Mouse (Mus musculus): Measurements from ENCODE around the gene Stx6.

The Stx6 gene

DNA sequence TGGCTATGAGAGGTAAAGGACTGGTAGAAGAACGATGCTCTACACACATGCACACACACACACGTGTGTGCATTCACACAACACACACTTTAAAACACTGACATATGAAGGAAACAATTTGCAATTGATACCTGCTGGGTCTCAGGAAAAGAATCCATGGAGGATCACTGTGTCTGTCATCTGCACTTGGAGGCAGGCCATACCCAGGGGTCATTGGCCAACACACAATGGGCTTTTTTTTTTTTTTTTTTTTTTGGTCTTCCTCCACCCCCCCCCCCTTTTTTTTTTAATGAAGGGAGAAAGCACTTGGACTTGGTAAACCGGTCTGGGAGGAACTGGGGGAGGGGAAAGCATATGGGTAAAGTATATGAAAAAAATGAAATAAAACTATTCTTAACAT is 49.3 kb downstream of the Stx6 start:
- no peak for DNase-seq (ENCODE audit: low spot score in 2 of 2)

- no peak for DNase-seq (ENCODE audit: low spot score in 2 of 2)
Measured at GRCm38 (mm10) chr1:155210011-155210763, 51.7 kb downstream of the Stx6 start.

GRCm38 (mm10) chr1:155211017-155211416 is 52.5 kb downstream of the Stx6 start:
- no peak for DNase-seq (ENCODE audit: low spot score in 2 of 2)

DNA sequence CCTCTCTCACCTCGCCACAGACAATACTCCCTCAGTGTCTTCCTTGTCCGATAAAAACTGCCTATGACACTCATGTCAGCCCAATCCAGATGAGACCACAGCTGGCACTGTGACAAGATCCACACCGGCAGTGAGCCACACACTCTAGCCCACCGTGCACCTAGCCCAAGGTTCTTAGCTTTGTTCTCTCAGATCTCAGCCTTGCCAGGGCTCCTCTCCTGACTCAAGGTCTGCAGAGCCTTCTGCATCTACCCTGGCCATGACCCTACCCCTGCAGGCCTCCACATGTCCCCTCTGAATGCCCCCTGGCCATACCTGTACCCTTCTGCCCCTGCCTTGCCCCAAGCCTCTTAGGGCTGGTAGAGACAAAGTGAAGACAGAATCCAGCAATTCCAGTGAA is 53.6 kb downstream of the Stx6 start:
- DNase-seq (ENCODE audit: low spot score in 2 of 2), result no peak

DNA sequence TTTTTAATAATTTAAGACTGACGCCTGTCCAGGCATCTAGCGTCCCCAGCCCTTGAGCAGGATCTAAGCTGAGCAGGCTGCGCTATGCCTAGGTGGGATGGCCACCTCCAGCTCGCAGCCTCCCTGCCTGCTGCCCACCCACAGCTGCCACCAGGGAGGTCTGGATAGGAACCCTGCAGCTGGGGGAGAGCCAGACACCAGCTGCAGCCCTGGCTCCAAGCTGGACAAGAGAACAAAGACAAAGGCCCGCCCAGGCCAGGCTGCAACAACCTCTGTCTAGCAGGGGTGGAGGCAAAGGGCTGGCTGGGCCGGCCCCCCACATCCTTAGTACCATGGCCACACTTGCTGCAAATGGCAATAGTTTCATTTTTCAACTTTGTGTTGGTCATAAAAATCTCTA is 54.0 kb downstream of the Stx6 start:
- DNase-seq (ENCODE audit: low spot score in 2 of 2), result no peak

DNA sequence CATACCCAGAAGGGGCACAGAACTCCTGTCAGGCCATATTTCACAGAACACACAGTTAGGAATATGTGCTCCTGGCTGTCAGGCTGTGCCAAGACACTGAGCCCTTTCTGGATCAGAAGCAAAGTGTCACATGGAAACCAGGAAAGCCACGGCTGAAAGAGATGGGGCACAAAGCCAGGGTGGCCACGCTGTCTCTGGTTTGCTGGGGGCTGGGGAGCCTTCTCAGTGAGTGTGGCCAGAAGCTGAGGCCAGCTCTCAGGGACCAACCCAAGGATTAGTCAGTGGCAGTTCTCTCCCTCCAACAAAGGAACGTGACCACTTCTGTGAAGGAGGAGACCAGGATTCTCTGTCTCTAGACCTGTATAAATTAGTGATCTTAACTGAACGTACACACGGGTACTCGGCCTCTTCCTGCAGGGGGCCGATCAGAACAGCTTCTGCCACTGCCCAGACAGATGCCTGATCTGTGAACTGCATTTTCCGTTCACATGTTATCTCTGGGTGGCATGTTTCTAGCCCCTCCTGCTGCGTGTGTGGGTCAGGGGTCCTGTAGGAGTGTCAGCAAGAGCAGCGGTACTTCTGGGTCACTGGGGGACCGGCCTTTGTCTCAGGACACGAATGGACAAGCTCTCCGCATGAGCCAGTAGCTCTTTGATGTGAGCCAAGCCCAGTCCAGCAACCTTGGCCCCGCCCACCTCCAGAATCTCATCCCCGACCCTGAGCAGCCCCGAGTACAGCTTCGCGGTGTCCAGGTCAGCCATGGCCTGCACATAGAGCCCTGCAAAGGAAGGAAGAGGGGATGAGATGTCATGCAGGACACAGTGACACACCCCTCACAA is 54.6 kb downstream of the Stx6 start:
- no peak for DNase-seq (ENCODE audit: low spot score in 2 of 2)

- no peak for DNase-seq (ENCODE audit: low spot score in 2 of 2)
Measured at GRCm38 (mm10) chr1:155213912-155214311, 55.4 kb downstream of the Stx6 start.

DNA sequence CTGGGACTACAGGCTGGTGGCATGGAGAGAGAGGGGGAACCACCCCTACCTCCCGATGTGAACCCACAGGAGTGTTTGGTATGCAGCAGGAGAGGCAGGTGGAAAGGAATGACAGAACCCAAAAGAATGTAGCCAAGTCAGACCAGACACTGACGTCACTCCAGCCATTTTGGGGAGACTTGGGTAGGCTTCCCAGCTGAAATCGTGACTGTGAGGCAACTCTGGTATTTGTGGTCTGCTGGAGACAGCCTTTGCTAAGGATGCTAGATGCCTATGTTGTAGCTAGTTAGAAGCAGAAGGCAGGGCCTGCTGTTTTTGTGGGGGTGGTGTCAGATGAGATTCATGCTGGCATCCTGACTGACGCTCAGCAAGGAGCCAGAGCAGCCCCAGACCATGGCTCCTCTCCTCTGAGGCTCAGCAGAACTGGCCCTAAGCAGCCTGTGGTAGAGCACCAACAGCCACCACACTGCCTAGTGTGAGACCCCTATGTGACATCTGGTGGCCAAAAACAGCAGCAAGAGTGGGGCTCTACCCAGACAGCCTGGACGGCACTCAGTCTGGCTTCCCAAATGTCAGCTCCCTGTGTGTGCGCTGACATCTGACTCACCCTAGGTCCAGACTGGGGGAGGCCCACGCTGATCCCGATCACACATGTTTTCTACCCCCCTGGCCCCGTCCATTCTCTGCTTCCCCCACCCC is 56.7 kb downstream of the Stx6 start:
- no peak for DNase-seq (ENCODE audit: low spot score in 2 of 2)

GRCm38 (mm10) chr1:155216313-155216712 is 57.8 kb downstream of the Stx6 start:
- DNase-seq (ENCODE audit: low spot score in 2 of 2), result no peak

DNA sequence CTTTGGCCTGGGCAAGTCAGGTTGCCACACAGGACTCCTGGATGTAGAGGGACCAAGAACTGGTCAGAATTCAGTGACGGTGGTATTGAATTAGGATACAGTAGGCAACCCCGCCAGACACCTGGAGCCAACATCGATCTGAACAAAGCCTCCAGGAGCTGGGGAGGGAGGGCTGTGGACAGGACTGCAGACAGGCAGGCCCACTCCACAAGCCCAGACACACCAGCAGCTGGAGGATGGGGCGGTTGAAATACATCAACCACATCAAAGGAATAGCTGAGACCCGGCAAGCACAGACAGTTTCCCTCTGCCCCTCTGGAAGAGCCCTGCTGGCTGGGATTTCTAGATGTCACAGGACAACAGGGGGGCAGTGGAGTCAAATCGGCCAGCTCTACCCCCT is 58.3 kb downstream of the Stx6 start:
- DNase-seq (ENCODE audit: low spot score in 2 of 2), result no peak

DNA sequence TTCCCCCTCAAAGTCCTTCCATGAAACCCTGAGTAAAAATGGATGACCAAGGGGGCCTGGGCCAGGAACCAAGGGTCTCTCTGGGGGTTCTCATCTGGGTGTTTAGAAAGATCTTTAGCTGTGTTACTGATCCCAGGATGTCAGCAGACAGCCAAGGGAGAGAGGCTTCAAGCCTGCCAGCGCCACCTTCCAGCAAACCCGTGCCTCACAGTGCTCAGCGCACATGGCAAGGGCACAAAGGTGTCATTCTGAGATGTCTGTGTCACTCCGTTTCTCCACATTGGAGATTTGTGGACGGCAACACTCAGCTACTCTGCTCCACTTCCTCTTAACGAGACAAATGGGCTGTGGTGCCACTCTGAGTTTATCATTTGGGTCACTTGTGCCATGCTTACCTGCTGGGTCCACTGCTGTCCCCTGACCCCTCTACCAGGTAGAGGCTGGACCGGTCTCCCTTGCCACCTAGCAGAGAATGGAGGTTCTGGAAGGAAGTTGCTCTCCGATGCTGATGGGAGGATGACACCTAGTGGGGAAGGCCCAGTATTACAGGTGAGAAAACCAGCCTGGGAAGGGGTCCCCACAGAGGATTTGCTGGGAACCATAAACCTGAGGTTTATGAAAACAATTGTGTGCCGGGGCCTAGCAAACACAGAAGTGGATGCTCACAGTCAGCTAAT is 59.5 kb downstream of the Stx6 start:
- peak in 1 of 2 experiments; percentile 50 for DNase-seq (ENCODE audit: low spot score in 2 of 2)

GRCm38 (mm10) chr1:155218924-155219323 is 60.4 kb downstream of the Stx6 start:
- no peak for DNase-seq (ENCODE audit: low spot score in 2 of 2)

GRCm38 (mm10) chr1:155222101-155222669 is 63.7 kb downstream of the Stx6 start:
- no peak for DNase-seq (ENCODE audit: low spot score in 2 of 2)

GRCm38 (mm10) chr1:155223036-155223435 is 64.5 kb downstream of the Stx6 start:
- no peak for DNase-seq (ENCODE audit: low spot score in 2 of 2)

GRCm38 (mm10) chr1:155223849-155224554 is 65.5 kb downstream of the Stx6 start:
- DNase-seq (ENCODE audit: low spot score in 2 of 2), result peak; percentile 57 to 74

GRCm38 (mm10) chr1:155229464-155230411 is 71.2 kb downstream of the Stx6 start:
- DNase-seq (ENCODE audit: low spot score in 2 of 2), result no peak

GRCm38 (mm10) chr1:155232385-155232784 is 73.9 kb downstream of the Stx6 start:
- DNase-seq (ENCODE audit: low spot score in 2 of 2), result no peak

DNA sequence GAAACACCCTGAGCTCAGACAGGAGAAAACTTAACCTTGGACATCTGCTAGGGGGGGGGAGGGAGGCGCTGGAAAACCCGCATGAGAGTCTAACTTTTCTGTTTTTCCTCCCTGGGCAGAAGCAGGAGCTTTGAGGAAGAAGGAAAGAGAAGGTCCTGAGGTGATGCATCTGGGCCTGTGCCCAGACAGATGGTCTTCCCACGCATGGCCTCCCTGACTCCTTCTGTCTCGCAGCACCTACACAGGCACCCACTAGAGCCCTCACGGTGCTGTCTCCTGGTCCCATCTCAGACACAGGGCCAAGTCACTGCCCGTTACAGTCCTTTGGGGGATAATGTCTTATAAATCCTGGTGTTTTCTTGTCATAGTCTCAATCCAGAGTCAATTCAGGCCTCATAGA is 74.3 kb downstream of the Stx6 start:
- DNase-seq (ENCODE audit: low spot score in 2 of 2), result no peak

DNA sequence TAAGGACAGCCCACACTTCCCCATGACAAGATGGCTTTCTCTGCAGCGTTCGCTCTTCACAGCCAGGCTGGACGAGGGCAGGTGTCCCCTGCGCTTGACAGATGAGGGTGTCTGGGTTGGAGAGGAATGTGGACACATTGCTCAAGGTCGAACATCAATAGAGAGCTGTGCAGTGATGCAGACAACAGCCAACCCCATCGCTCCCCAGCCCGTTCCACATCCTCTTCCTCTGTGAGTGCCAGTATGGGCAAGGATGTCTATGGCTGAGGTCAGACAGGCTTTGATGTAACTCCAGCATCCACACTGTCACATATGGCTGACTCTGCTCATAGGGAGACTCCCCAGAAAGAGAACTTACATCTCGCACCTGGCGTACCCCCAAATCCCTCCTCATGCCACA is 74.9 kb downstream of the Stx6 start:
- no peak for DNase-seq (ENCODE audit: low spot score in 2 of 2)
